Mouse (Mus musculus) embryonic facial prominence, embryonic 15.5 days (tissue): ENCODE measurements around the gene H6pd. TPM values are rescaled to one million over a fixed set of nuclear protein-coding genes. Genes with fewer than 3 reads are reported as not detected.
"Not testable (repeated sequence)": the region's sequence is repeated elsewhere in the genome, so short reads cannot be mapped to it uniquely, and the experiment has no call there.

ENCODE experiments used
- ATAC-seq: fragments of 200-750 bp; cut with Nextera tagmentation; 2 replicates; pipeline ENCODE4 v1.8.0; 2017; ENCODE audit warnings: low read depth, moderate TSS enrichment; ENCODE audit not compliant: insufficient number of reproducible peaks, low FRiP score, low TSS enrichment
- H3K27ac ChIP-seq: fragments of 300-500 bp; sonication (generic); replicated peaks from 2 replicates; pipeline ENCODE4 v1.5.1; 2015; ENCODE audit warnings: mild to moderate bottlenecking, inconsistent platforms
- H3K27me3 ChIP-seq: fragments of 300-500 bp; sonication (generic); 2 replicates; pipeline ENCODE4 v1.6.1; 2015; ENCODE audit warnings: inconsistent platforms
- H3K36me3 ChIP-seq: fragments of 300-500 bp; sonication (generic); 2 replicates; pipeline ENCODE4 v1.6.1; 2015; ENCODE audit warnings: mild to moderate bottlenecking, inconsistent platforms
- H3K4me1 ChIP-seq: fragments of 300-500 bp; sonication (generic); 2 replicates; pipeline ENCODE4 v1.6.1; 2015; ENCODE audit warnings: inconsistent platforms
- H3K4me2 ChIP-seq: fragments of 300-500 bp; sonication (generic); replicated peaks from 2 replicates; pipeline ENCODE4 v1.6.1; 2015; ENCODE audit warnings: mild to moderate bottlenecking, inconsistent platforms
- H3K4me3 ChIP-seq: fragments of 300-500 bp; sonication (generic); replicated peaks from 2 replicates; pipeline ENCODE4 v1.5.1; 2015; ENCODE audit warnings: mild to moderate bottlenecking, inconsistent platforms
- H3K9ac ChIP-seq: fragments of 300-500 bp; sonication (generic); 2 replicates; pipeline ENCODE4 v1.6.1; 2015; ENCODE audit warnings: inconsistent platforms
- H3K9me3 ChIP-seq: fragments of 300-500 bp; sonication (generic); replicated peaks from 2 replicates; pipeline ENCODE4 v1.6.1; 2016; ENCODE audit warnings: inconsistent platforms
- WGBS: fragments of 180-500 bp; shearing (Covaris S2); methylation state at CpG from one replicate; pipeline ENCODE4 v1.1.7; 2015; 5-methylcytosine and 5-hydroxymethylcytosine counted together
- polyA plus RNA-seq: library from polyadenylated mRNA; unstranded; fragments of >200 nt; fragmentation: Nextera tagmentation; extraction: Ambion mirVana; gene quantifications from 2 replicates; pipeline ENCODE4 v1.2.1, GENCODE M21; 2015

H6pd gene
- polyA plus RNA-seq, 1 experiment from 2014 or later, result 12.1 TPM

DNA sequence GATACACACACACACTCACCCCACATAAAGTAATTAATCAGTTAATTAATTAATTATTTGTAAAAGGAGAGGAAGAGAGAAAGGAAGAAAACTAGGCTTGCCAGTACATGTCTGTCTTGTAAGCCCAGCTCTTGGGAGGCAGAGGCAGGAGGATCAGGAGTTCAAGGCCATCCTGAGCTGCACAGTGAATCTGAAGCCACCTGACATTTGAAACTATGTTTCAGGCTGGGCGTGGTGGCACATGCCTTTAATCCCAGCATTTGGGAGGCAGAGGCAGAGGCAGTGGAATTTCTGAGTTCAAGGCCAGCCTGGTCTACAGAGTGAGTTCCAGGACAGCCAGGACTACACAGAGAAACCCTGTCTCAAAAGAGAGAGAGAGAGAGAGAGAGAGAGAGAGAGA is 32.0 kb upstream of the H6pd start:
- H3K9me3 ChIP-seq, H3K4me1 ChIP-seq, H3K36me3 ChIP-seq, H3K27ac ChIP-seq, H3K9ac ChIP-seq, H3K4me2 ChIP-seq, H3K27me3 ChIP-seq, H3K4me3 ChIP-seq, ATAC-seq: not testable (repeated sequence)
- WGBS, result 50% methylated on average over 1 of the region's 1 CpGs

DNA sequence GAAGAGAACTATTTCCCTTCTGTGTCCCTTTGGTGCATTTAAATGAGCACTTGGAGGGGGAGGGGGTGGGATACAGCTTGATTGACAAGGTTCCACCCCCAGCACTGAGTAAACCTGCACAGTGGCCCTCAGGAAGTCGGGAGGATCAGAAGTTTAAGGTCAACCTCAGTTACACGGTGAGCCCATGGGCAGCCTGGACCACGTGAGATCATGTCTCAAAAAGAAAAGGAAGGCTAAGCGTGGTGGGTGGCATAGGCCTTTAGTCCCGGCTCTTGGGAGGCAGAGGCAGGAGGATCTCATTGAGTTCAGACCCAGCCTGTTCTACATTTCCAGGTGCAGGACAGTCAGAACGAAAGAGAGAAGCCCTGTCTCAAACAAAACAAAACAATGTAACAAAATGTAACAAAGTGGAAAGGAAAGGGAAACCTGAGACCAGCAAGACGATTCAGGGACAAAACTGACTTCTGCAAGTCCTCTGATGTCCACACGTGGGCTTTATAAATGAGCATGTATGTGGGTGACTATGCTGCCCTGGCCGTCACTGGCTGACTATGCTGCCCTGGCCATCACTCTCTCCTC is 31.3 kb upstream of the H6pd start:
- no peak for ATAC-seq
- H3K27ac ChIP-seq, result no peak overlapping the region
- no peak overlapping the region for H3K9ac ChIP-seq
- no peaks in the 10 kb centered on the region for H3K36me3 ChIP-seq
- H3K4me2 ChIP-seq, result no peak overlapping the region
- no peak overlapping the region for H3K4me3 ChIP-seq
- H3K4me1 ChIP-seq, result 0 out of 2 replicates have a peak, but pooled peaks cover 5% of the 10 kb centered on the region
- no peaks in the 10 kb centered on the region for H3K9me3 ChIP-seq
- peaks cover 2% of the 10 kb centered on the region for H3K27me3 ChIP-seq
- 72% methylated on average over 9 of the region's 9 CpGs for whole genome bisulfite sequencing

DNA sequence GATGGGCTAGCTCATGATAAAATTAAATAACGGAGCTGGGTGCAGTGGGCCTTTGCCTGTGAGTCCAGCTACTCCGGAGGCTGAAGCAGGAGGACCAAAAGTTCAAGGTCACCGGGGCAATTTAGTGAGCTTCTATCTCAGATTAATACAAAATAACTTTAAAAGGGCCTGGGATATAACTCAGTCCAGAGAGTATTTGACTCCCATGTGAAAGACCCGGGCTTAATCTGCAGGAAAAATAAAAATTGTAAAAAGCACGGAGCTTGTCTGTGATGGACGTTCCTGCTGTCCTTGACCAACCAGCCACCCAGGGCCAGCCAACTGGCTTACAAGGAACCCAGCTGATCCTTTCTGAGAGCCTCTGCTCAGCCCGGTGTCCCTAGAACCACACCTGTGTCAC is 29.7 kb upstream of the H6pd start:
- Histone ChIP-seq H3K9ac (no peak overlapping the region), H3K4me3 (no peak overlapping the region), H3K4me1 (peaks cover 11% of the 10 kb centered on the region), H3K27ac (no peak overlapping the region), H3K36me3 (no peaks in the 10 kb centered on the region), H3K27me3 (peaks cover 18% of the 10 kb centered on the region), H3K9me3 (no peaks in the 10 kb centered on the region), H3K4me2 (no peak overlapping the region)
- ATAC-seq, result no peak
- WGBS, result 87% methylated on average over 7 of the region's 7 CpGs

DNA sequence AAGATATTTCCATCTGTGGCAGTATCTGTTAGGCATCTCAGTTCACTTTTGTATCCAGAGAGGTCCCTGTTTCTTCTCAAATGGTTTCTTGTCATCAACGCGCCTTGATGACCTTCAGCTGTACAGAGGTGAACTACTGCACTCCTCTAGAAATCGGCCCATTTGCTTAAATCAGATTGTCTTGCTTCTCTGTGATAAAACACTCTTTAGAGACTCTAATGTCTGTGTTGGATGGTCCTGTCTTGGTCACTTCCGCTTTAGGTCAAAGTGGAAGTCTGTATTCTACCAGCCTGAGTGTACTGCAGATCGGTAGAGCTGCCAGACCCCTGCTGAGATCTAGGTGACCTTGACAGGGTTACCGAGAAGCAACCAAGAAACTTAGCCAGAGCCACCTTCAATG is 27.3 kb upstream of the H6pd start:
- peaks cover 22% of the 10 kb centered on the region for H3K4me1 ChIP-seq
- H3K27me3 ChIP-seq, result peaks cover 42% of the 10 kb centered on the region
- no peaks in the 10 kb centered on the region for H3K36me3 ChIP-seq
- H3K4me2 ChIP-seq, result no peak overlapping the region
- ATAC-seq, result no peak
- H3K4me3 ChIP-seq, result no peak overlapping the region
- H3K9ac ChIP-seq, result no peak overlapping the region
- no peaks in the 10 kb centered on the region for H3K9me3 ChIP-seq
- H3K27ac ChIP-seq, result no peak overlapping the region
- WGBS, result 84% methylated on average over 6 of the region's 6 CpGs

DNA sequence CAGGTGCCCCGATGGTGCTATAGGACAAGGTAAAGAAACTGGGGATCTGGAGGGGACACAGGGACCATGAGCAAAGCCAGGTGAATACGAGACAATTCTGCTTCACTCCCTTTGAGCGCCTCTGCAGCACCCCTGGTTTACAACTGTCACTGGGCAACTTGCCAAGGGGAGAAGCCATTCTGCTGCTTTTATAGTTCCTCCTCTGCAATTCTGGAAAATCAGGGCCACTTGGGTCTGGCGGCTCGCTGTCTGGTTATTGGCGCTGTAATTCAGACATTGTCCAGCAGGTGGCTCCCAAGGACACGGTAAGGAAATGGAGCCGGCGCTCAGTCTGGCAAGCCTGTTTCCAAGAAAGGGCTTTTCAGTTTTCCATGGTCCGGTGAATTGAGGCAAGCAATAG is 26.5 kb upstream of the H6pd start:
- 8% methylated on average over 10 of the region's 10 CpGs for WGBS
- H3K27me3 ChIP-seq, result peaks cover 51% of the 10 kb centered on the region
- no peak for ATAC-seq

DNA sequence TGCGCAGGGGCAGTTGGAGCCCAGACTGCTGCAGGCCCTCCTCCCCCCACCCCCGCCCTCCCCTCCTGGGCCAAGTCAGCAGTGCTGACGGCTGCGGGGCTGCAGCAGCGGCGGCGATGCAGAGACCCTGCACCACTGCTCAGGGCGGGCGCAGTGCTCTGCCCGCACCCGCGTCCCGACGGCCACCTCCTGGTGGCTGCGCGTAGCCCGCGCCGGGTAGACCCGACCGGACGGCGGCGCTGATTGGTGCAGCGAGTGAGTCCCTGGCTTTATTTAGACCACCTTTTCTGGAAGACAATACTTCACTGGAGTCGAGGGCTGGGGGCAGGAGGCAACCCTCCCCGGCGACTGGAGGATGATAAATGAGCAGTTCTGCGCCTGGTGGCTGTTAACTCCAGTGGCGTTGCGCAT is 24.4 kb upstream of the H6pd start:
- no peaks in the 10 kb centered on the region for H3K9me3 ChIP-seq
- H3K9ac ChIP-seq, result no peak overlapping the region
- H3K4me1 ChIP-seq, result peaks cover 45% of the 10 kb centered on the region
- ATAC-seq, result no peak; the same call in 1 of the 2 replicates
- H3K27me3 ChIP-seq, result peaks cover 68% of the 10 kb centered on the region
- H3K27ac ChIP-seq, result no peak overlapping the region
- peak overlapping the region; percentile 42 for H3K4me2 ChIP-seq
- no peaks in the 10 kb centered on the region for H3K36me3 ChIP-seq
- peak overlapping the region; percentile 29 for H3K4me3 ChIP-seq
- WGBS, result 2% methylated on average over 31 of the region's 31 CpGs

More for the DNA sequence above, 26.5 kb upstream of the H6pd start:
- Histone ChIP-seq H3K9me3 (no peaks in the 10 kb centered on the region), H3K4me3 (no peak overlapping the region), H3K4me2 (no peak overlapping the region), H3K4me1 (peaks cover 29% of the 10 kb centered on the region), H3K36me3 (no peaks in the 10 kb centered on the region), H3K9ac (no peak overlapping the region), H3K27ac (no peak overlapping the region)

DNA sequence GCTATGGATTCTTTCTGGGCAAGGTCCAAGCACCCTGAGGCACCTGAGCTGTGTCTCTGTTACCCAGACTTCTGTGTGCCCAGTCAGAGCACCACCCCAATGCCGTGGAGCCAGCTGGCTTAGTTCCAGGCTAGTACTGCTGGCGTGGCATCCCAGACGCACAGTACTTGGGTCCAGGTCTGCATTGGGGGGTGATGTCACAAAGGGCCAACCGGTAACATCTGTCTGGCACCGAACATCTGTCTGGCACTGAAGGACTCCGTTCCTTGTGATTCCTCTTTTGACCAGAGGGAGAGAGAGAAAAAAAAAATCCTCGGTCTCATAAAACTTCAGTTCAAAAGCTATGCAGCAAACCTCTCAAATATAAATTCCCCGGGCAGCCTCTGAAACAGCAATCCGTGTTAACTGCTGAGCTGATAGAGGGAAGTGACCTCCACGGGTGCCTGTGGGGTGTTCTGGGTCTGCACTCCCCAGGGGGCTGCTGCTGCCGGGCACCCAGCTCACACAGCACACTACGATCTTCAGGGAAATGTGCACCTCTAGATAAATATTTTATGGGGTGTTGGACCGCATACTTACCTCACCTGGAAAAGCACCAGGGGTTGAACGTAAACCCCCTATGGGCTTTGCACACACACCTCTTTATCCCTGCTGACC is 22.5 kb upstream of the H6pd start:
- WGBS, result 22% methylated on average over 14 of the region's 14 CpGs
- H3K36me3 ChIP-seq, result no peaks in the 10 kb centered on the region
- no peak overlapping the region for H3K27ac ChIP-seq
- H3K27me3 ChIP-seq, result peaks cover 77% of the 10 kb centered on the region
- no peak for ATAC-seq
- H3K9me3 ChIP-seq, result no peaks in the 10 kb centered on the region
- peaks cover 45% of the 10 kb centered on the region for H3K4me1 ChIP-seq
- no peak overlapping the region for H3K9ac ChIP-seq
- H3K4me3 ChIP-seq, result peak overlapping the region; percentile 53
- H3K4me2 ChIP-seq, result peak overlapping the region; percentile 94

DNA sequence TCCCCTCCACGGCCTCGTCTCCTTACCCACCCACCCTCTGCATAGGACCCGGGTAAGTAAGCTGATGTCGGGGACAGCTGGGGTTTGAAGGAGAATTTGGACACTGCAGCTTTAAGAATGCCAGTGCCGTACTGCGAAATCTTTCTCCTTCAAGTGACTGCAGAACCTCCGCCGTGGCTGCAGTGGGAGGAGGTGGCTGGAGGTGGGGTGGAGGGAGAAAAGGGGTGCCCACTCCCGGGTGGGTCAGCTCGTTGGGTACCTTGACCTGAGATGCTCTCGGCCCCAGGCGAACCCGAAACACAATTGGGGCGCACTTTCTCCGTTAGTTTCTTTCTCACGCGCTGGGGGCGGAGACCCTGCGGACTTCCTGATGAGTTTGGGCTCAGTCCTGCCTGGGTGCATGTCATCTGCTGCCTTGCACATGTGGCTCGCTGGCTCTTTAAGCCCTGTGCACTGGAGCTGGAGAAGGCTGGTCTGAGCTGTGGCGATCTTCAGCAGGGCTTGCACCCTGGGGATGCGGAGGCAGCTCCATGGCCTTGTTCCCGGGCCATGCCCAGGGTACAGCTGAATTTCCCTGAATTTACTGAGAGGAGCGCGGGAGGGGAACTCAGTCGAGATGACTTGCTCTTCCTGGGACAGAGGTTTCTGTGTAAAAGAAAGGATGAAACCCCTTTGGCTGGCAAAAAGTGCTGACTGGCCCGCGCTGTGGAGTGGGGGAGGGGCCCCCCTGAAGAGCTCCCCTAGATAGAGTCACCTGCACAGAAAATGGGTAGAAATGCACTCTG is 21.8 kb upstream of the H6pd start:
- H3K4me3 ChIP-seq, result peak overlapping the region; percentile 53
- peak overlapping the region; percentile 94 for H3K4me2 ChIP-seq
- no peaks in the 10 kb centered on the region for H3K9me3 ChIP-seq
- peaks cover 45% of the 10 kb centered on the region for H3K4me1 ChIP-seq
- H3K9ac ChIP-seq, result no peak overlapping the region
- H3K36me3 ChIP-seq, result no peaks in the 10 kb centered on the region
- under 1% methylated on average over 28 of the region's 28 CpGs for WGBS
- peaks cover 77% of the 10 kb centered on the region for H3K27me3 ChIP-seq
- no peak for ATAC-seq
- H3K27ac ChIP-seq, result no peak overlapping the region

DNA sequence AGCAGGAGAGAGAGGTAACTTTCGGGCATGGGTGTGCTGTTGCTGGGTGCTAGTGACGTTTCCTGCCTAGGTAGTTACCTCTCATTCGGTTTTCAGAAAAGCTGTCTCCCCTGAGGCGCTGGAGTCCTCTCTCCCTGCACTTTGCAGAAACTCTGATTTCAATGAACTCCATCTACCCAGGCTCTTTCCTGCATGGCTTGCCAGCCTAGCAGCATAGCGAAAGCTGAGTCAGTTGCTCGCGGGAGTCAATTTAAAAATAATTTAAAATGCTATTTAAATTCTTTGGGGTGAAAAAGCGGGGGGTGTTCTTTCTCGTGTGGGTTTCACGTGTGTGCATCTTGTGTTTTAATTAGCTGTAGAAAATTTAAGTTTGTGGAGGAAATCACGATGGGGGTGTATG is 21.1 kb upstream of the H6pd start:
- peak overlapping the region; percentile 94 for H3K4me2 ChIP-seq
- no peaks in the 10 kb centered on the region for H3K9me3 ChIP-seq
- H3K27me3 ChIP-seq, result peaks cover 72% of the 10 kb centered on the region
- ATAC-seq, result no peak
- peaks cover 39% of the 10 kb centered on the region for H3K4me1 ChIP-seq
- H3K36me3 ChIP-seq, result no peaks in the 10 kb centered on the region
- no peak overlapping the region for H3K27ac ChIP-seq
- 3% methylated on average over 11 of the region's 11 CpGs for WGBS
- peak overlapping the region; percentile 53 for H3K4me3 ChIP-seq
- no peak overlapping the region for H3K9ac ChIP-seq

DNA sequence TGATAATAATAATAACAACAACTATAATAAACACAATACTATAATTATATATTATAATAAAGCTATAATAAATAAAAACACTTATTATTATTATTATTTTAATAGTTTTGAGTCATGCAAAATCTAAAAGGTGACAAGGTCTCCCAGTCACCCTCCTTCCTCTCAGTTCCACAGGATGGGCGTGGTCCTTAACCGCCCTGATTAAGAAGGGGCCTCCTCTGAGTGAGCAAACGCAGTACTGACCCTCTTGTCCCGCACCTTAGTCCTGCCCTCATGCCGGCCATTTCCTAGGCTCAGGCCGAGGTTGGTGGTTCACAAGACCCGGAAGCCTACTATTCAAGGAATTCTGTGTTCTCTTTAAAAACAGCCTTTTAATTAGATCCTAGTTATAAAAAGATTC is 14.7 kb upstream of the H6pd start:
- Histone ChIP-seq H3K9ac (no peak overlapping the region), H3K9me3 (no peaks in the 10 kb centered on the region), H3K4me3 (no peak overlapping the region), H3K27me3 (peaks cover 12% of the 10 kb centered on the region), H3K4me2 (no peak overlapping the region), H3K36me3 (no peaks in the 10 kb centered on the region), H3K27ac (no peak overlapping the region), H3K4me1 (0 out of 2 replicates have a peak, but pooled peaks cover under 1% of the 10 kb centered on the region)
- WGBS, result 64% methylated on average over 7 of the region's 7 CpGs
- ATAC-seq, result no peak

DNA sequence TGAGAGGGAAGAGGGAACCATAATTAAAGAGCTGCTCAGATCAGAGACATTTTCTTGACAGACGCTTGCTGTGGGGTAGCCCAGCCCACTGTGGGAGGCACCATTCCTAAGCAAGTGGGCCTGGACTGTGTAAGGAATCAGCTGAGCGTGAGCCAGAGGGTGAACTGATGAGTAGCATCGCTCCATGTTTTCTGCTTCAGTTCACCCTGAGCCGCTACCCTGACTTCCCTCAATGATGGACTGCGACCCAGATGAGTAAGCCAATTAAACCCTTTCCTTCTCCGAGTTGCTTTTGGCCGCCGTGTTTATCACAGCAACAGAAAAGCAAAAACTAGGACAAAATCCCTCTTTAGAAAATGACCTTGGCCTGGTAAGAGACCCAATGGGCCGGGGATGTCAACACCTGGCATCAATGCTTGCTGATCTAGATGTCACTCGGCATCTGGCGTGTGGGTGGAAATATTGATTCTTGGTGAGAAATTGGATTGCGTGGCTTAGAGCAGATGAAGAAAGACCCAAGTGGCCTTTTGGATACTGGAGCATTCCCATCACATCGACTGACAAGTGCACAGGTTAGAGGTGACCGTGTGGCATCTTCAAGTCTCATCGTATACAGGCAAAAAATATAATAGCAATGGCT is 11.0 kb upstream of the H6pd start:
- Histone ChIP-seq H3K9me3 (no peaks in the 10 kb centered on the region), H3K36me3 (no peaks in the 10 kb centered on the region), H3K9ac (no peak overlapping the region), H3K4me2 (no peak overlapping the region), H3K27ac (no peak overlapping the region), H3K4me1 (no peaks in the 10 kb centered on the region), H3K27me3 (no peaks in the 10 kb centered on the region), H3K4me3 (no peak overlapping the region)
- 86% methylated on average over 15 of the region's 15 CpGs for WGBS
- ATAC-seq, result no peak
